Mouse (Mus musculus): ENCODE measurements at regions not wholly inside any gene's neighbourhood (a gene's known extent, or its start where the extent isn't known, plus 50 kb on each side); places are given as distances from the start of the nearest gene placed in this dataset.
A peak's percentile ranks its signal among the peaks of the same experiment; 100 is the strongest.

DNA sequence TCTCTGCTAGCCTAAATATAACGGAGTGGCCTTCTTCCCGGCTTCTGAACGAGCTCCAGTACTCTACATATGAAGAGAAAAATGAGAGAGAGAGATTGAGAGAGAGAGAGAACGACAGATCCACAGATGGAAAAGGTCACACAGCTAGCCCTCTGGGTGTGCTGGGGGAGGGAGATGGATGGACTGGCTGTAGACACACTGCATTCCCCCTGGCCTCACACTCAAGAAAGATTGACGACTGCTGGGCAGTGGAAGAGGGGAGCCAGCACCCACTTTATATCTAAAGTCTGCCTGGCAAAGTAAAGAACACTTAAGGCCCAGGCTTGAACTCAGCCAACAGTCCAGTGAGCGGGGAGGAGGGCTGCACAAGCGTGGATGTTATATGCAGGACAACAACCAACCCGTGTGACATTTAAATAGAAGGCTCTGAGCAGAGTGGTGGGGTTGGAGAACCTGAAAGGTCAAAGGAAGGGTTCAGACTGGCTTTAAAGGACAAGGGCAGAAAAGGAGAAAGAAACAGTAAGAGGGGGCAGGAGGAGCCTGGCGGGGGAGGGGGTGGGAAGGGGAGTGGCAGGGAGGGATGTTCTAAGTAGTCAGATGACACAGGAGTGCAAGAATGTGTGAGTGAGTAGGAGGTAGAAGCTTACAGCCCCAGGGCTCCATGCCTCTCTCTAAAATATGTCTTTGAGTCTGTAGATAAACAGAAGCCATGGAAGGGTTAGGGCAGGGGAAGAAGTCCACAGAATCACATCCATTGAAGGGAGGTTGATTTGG is 137.2 kb downstream of the Zfp36l1 start:
- POLR2A ChIA-PET: no interaction called here
- TF ChIP-seq CTCF (IDR thresholded peaks at IDR 0.05): no peak
- CTCF ChIA-PET: no interaction called here
- in situ Hi-C loops (cut with MboI; ENCODE audit: low pct_unique_long_range_greater_than_20kb): no loop called here
- peak; percentile 51 for ATAC-seq
- DNase-seq (ENCODE audit: low read depth, low spot score): no peak
- H3K27me3 ChIP-seq: no peaks in the 10 kb centered on the region

DNA sequence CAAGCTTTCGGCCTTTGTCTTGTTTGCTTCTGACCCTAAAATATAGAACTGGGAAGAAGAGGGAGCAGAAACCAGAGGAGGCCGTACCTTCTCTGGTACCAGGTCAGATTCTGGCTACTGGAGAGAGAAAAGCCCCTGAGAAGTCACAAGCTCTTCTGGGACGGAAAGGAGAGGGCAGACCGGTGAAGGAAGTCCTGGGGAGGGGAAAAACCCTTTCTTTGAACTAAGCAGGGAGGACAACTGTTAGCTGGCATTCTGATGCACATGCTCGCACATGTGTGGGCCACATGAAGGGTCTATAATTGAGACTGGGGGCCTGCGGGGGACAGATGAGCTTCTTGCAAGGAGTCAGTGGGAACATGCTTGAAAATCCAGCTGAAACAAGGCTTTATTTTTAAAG is 137.8 kb downstream of the Zfp36l1 start:
- CTCF ChIA-PET: no interaction called here

DNA sequence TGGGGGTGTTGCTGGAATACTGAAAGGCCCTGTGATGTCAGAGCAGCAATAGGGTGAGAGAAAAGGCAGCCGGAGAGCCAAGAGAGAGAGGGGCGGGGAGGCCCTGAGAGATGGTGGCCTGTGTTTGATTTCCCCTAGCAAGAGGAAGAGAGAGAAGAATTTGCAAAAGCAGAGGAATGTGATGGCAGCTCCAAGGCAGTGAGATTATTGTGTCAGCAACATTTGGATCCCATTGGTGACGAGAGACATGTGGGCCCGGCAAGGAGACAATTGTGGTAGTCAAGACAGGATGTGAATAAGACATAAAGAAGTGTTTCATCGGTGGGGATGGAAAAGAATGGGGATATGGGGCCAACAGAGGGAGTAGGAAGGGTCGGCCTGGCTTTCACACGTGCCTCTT is 138.3 kb downstream of the Zfp36l1 start:
- TF ChIP-seq CTCF (IDR thresholded peaks at IDR 0.05): no peak
- DNase-seq (ENCODE audit: low read depth, low spot score): no peak
- no peak for ATAC-seq
- CTCF ChIA-PET: no interaction called here
- POLR2A ChIA-PET: no interaction called here
- H3K27me3 ChIP-seq: no peaks in the 10 kb centered on the region
- in situ Hi-C loops (cut with MboI; ENCODE audit: low pct_unique_long_range_greater_than_20kb): no loop called here

More for the DNA sequence above, 137.8 kb downstream of the Zfp36l1 start:
- ATAC-seq: no peak
- in situ Hi-C loops (cut with MboI; ENCODE audit: low pct_unique_long_range_greater_than_20kb): no loop called here
- no peak for DNase-seq (ENCODE audit: low read depth, low spot score)
- no peak for TF ChIP-seq CTCF (IDR thresholded peaks at IDR 0.05)
- no peaks in the 10 kb centered on the region for H3K27me3 ChIP-seq
- POLR2A ChIA-PET: no interaction called here

DNA sequence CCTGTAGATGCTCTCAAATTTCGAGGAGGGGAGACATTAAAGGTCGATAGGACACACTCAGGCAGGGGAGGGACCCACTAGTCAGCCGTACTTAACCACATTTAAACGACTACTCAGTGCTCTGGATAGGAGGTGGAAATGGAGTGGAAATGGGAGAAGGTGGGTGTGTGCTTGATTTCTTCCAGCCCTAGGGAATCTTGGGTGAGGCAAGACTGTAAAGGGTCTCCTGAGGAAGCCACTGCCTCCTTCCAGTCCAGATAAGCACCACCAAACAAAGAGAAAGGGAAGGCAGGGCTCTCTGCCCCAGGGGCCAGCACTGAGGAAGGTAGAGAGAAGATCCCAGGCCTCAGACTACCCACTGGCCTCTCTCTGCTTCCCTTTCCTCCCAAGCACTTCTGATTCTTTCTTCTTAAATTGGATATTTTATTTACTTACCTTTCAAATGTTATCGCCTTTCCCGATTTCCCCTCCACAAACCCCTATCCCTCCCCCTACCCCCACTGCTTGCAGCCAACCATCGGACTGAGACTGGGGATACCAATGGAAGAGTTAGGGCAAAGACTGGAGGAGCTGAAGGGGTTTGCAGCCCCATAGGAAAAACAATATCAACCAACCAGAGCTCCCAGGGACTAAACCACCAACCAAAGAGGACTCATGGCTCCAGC is 139.1 kb downstream of the Zfp36l1 start:
- POLR2A ChIA-PET: no interaction called here
- no peaks in the 10 kb centered on the region for H3K27me3 ChIP-seq
- TF ChIP-seq CTCF (IDR thresholded peaks at IDR 0.05): no peak
- CTCF ChIA-PET: no interaction called here
- DNase-seq (ENCODE audit: low read depth, low spot score) (no peak), ATAC-seq (no peak)
- in situ Hi-C loops (cut with MboI; ENCODE audit: low pct_unique_long_range_greater_than_20kb): no loop called here

DNA sequence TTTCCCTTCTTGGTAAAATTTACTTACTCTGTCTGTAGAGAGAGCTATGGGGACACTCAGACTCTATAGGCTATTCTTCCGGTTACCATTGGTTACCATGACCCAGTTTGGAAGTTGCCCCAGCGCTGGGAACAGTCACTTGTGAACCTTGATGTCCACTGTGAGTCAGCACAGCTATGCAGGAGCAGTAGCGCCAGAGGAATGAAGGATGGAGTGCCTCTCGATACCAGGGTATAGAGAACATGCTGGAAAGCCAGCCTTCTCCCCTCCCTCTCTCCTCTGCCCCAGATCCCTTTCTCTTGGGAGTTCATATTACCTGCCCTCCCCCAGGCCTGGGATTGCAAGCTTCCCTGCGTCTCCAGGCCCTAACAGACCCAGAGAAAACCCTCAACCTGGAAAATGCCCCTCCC is 141.8 kb downstream of the Zfp36l1 start:
- DNase-seq (ENCODE audit: low read depth, low spot score): no peak
- POLR2A ChIA-PET: no interaction called here
- no peak for TF ChIP-seq CTCF (IDR thresholded peaks at IDR 0.05)
- H3K27me3 ChIP-seq: no peaks in the 10 kb centered on the region
- CTCF ChIA-PET: interaction anchor here (0.5 kb wide), 1 partner anchor 345 kb away, joined by 3 read pairs; no protein-coding TSS in a partner anchor
- in situ Hi-C loops (cut with MboI; ENCODE audit: low pct_unique_long_range_greater_than_20kb): no loop called here
- no peak for ATAC-seq

DNA sequence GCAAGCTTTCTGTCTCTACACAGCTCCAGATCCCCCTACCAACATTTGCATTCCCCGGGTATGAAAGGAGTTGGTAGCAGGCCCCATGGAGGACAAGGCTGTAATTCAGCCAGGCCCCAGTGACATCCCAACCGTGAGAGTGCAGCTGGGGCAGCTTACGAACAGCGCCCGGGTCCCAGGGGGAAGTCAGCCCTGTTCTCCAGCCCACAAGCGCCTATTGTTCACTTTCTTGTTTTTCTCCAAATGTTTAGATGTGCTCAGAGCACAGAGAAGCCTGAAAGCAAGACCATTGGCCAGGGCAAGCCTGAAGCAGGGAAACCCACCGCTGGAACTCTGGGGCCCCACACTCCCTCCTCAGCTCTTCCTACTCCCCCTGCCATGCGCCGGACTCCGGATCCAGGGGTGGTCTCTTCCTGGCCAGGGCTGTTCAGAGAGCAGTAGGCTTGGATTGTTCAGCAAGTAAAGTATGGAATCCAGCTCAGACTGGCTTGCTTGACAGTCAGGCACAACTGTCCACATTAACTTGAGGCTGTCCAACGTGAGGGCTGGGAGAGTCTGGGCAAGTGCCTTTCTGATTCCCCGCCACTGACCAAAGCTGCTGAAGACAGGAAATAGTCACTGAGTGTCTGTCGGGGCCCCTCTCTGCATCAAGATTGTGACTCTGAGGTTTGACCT is 142.4 kb downstream of the Zfp36l1 start:
- POLR2A ChIA-PET: interaction anchor here (0.6 to 1.0 kb wide), 2 partner anchors 50 to 133 kb away, joined by 3 to 4 read pairs; no protein-coding TSS in a partner anchor
- in situ Hi-C loops (cut with MboI; ENCODE audit: low pct_unique_long_range_greater_than_20kb): no loop called here
- no peak for ATAC-seq
- CTCF ChIA-PET: interaction anchor here (0.5 kb wide), 1 partner anchor 344 kb away, joined by 3 read pairs; no protein-coding TSS in a partner anchor
- no peaks in the 10 kb centered on the region for H3K27me3 ChIP-seq
- no peak for DNase-seq (ENCODE audit: low read depth, low spot score)
- no peak for TF ChIP-seq CTCF (IDR thresholded peaks at IDR 0.05)

DNA sequence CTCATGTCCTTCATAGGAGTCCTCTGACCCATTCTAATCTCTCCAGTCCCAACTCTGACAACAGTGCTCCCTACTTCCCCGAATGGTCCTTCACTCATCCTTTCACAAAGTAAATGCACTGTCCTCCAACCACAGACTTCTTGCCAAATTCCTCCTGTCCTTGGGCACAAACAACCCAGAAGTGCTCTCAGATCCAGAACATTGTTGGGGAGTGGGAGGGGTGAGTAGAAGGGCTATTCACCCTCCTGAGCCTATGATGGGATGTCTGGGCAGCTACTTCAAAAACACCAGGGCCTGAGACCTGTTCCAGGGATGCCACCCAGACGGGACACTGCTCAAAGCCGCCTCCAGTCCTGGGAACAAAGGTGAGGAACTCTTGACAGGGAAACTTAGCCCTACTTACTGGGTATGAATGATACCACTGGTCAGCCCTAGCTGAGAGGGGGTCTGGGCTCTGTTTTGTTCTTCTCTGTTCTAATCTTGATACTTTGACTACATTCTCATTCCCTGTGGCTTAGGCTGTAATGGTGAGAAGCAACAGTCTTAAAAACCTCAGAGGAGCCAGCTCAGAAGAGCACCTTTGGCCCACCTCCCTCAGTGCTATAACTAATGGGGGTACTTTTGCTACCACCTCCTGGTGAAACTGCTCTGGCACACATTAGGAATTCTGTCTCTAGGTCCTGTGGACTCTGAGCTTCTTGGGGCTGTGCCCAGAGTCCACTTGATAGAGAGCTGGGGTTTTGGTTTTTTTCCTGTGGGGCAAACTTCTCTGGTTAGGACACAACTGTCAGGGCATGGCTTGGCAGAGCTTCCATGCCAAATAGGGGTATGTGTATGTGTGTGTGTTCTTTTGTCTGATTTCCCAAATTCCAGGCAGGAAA is 143.2 kb downstream of the Zfp36l1 start:
- no peak for TF ChIP-seq CTCF (IDR thresholded peaks at IDR 0.05)
- no peaks in the 10 kb centered on the region for H3K27me3 ChIP-seq
- CTCF ChIA-PET: no interaction called here
- ATAC-seq (no peak), DNase-seq (ENCODE audit: low read depth, low spot score) (no peak)
- in situ Hi-C loops (cut with MboI; ENCODE audit: low pct_unique_long_range_greater_than_20kb): no loop called here
- POLR2A ChIA-PET: interaction anchor here (1.0 kb wide), 1 partner anchor 49 kb away, joined by 3 read pairs; no protein-coding TSS in a partner anchor

DNA sequence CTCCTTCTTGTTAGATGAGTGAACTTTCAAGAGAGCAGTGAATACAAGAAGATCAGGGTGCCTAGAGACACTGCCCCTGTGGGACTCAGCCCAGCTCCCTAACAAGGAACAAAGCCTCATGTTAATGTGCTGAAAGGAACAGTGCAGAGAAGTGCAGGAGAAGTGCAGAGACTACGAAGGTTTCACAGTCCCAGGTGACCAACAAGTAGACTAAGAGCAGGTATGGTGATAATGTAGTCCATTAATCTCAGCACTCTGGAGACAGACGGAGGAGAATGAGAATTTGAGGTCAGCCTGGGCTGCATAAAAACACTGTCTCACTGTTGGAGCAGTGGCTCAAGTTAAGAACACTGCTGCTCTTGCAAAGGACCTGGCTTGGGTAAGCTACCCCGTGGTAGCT is 144.1 kb downstream of the Zfp36l1 start:
- DNase-seq (ENCODE audit: low read depth, low spot score): no peak
- ChIA-PET CTCF (no interaction called here), POLR2A (no interaction called here)
- TF ChIP-seq CTCF (IDR thresholded peaks at IDR 0.05): no peak
- ATAC-seq: no peak
- no peaks in the 10 kb centered on the region for H3K27me3 ChIP-seq
- in situ Hi-C loops (cut with MboI; ENCODE audit: low pct_unique_long_range_greater_than_20kb): no loop called here

DNA sequence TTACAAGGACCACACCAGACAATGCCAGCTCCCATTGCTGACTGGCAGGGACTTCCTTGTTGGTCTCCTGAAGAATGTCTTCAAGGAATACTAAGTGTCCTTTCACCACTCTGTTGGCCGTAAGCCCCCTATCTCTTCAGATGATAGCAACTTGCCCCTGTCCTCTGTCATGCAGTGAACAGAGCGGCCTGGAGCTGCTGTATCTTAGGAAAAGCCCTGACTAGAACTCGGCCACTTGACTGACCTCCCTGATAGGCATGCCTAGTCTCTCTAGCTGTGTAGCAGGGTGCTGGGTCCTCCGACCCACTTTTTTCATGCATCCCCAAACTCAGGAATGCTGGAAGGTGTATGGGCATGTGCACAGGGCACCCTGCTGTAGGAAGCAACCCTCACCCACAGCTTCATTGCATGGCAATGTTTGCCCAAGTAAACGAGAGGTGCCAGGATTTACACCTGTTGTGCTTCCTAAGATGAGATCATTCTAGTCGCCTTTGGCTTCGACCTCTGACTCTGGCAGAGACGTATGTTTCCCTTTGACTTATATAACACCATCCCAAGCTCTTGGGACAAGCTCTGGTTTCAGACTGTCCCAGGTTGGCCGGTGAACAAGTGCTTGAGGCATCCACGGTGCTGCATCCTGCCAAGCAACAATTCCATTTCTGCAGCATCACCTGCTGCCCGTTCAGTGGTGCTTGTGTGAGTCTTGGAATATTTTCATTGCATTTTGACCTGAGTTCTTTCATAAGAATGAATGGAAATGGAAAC is 145.1 kb downstream of the Zfp36l1 start:
- no peak for TF ChIP-seq CTCF (IDR thresholded peaks at IDR 0.05)
- ATAC-seq: no peak
- CTCF ChIA-PET: no interaction called here
- POLR2A ChIA-PET: interaction anchor here (1.1 kb wide), 1 partner anchor 9 kb away, joined by 3 read pairs; no protein-coding TSS in a partner anchor
- DNase-seq (ENCODE audit: low read depth, low spot score): no peak
- in situ Hi-C loops (cut with MboI; ENCODE audit: low pct_unique_long_range_greater_than_20kb): no loop called here
- no peaks in the 10 kb centered on the region for H3K27me3 ChIP-seq

Measured in Patski (cell line).